Mouse (Mus musculus): ENCODE measurements at regions not wholly inside any gene's neighbourhood (a gene's known extent, or its start where the extent isn't known, plus 50 kb on each side); places are given as distances from the start of the nearest gene placed in this dataset.
A peak's percentile ranks its signal among the peaks of the same experiment; 100 is the strongest.

DNA sequence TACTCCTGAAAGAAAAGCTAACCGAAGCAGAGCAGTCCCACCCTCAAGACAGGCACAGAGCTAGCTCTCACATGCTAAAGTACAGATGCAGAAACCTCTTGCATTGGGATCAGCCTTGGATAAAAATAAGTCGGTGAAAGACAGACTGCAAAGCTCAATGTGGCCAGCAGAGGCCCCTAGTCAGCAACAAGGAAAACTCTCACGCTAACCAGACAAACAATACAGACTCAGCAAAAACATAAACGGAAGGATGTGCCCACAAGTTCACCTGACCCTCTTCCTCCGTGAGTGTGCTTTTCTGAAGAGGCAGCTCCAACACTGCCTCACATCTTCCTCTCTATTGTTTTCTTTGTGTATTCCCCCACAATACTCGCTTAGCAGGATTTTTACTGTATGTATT is 77.8 kb downstream of the Rpia start:
- DNase-seq (ENCODE audit: low spot score) = peak; percentile 21

DNA sequence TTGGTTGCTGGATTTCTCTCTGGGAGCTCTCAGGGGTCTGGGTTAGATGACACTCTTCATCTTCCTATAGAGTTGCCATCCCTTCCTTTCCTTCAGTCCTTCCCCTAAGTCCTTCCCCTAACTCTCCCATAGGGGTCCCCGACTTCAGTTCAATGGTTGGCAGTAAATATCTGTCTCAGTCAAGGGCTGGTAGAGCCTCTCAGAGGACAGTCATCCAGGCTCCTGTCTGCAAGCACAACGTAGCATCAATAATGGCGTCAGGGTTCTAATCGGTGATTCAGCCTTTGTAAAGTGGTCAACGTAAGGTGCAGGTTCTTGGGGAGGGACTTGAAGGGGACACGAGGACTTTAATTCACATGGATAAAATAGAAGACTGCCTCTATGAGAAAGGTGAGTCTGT is 78.4 kb downstream of the Rpia start:
- DNase-seq (ENCODE audit: low spot score) = no peak

DNA sequence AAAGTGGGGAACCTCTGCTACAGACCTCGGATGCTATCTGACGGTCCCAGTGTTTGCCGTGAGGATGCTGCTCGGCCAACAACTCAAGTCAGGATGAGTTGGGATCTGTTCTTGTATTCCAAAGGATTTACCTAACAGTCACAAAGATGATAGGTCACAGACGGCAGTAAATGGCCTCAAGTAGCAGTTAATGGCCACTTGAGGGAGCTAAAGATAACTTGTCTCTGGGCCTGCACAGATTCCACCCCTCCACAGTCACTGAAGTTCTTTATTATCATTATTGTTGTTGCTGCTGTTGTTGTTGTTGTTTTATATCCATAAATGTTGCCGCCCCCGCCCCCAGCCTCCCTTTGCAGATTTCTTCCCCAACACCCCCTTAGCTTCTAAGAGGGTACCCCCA is 78.9 kb downstream of the Rpia start:
- DNase-seq (ENCODE audit: low spot score) = no peak

DNA sequence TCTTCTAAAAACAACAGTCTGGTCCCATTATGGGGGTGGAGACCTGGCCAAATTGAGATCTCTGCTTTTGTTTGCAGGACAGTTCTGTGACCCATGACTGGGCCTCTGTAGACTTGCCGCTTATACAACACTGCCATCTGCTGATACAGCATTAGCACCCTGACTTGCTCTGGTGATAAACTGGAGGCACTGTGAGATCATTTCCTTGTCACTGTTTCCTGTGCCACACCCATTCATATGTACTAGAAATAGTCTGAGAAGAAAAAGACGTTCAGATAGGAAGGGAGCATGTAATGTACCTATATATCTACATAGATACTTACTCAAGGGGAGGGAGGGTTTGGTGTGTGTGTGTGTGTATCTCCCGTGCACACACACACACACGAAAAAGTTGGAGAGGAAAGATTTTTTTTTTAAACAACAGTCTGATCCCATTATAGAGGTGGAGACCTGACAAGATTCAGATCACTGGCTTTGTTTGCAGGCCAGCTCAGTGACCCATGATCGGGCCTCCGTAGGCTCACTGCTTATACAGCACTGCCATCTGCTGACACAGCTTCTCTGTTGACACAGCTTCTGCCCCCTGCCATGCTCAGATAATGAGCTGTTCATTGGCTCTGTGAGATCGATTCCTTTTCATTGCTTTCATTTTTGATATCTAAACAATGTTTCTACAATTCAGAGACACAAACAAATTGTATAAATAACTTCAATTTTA is 82.5 kb downstream of the Rpia start:
- no peak for DNase-seq (ENCODE audit: low spot score)

DNA sequence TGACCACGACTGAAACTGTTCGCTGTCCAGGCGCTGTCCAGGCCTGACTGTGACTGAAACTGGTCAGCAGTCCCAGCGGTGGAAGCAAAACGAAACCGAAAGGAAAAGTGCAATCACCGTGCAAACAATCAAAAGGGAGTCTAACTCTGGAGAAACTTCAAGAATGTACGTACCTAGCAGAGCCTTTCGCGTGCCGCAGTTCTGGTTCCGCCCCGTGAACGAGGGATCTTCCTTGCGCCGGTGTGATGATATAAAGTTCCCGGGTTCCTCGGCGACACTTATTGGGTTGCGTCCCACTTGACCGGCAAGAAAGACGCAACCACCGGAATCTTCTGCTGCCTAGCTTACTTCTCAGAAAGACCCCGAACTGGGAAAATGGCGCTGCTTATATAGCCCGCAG is 96.4 kb downstream of the Rpia start:
- no peak for DNase-seq (ENCODE audit: low spot score)

Data from ovary, postnatal 10 days (tissue).